Mouse (Mus musculus) CD4-positive, CD25-positive, alpha-beta regulatory T cell, adult 2 months (primary cell): ENCODE results near the gene Atxn7l1.
A peak's percentile ranks its signal among the peaks of the same experiment; 100 is the strongest.

Source experiments
- DNase-seq: peaks from one replicate; pipeline ENCODE4 v3.0.0-alpha.2; 2012; ENCODE audit warnings: low read depth, low spot score

Atxn7l1 gene

GRCm38 (mm10) chr12:33153131-33153530, 5.6 kb downstream of the Atxn7l1 start:
- no peak for DNase-seq

- DNase-seq, result no peak
These were observed 6.4 kb downstream of the Atxn7l1 start for GRCm38 (mm10) chr12:33153850-33154249.

GRCm38 (mm10) chr12:33154732-33155131, 7.2 kb downstream of the Atxn7l1 start:
- DNase-seq, result no peak

GRCm38 (mm10) chr12:33156334-33157018, 9.0 kb downstream of the Atxn7l1 start:
- no peak for DNase-seq

GRCm38 (mm10) chr12:33158256-33158655, 10.8 kb downstream of the Atxn7l1 start:
- DNase-seq, result peak; percentile 79

GRCm38 (mm10) chr12:33160406-33160805, 12.9 kb downstream of the Atxn7l1 start:
- peak; percentile 71 for DNase-seq

GRCm38 (mm10) chr12:33162541-33162940, 15.0 kb downstream of the Atxn7l1 start:
- DNase-seq, result no peak

GRCm38 (mm10) chr12:33164019-33164418, 16.5 kb downstream of the Atxn7l1 start:
- peak; percentile 37 for DNase-seq

GRCm38 (mm10) chr12:33166712-33167111, 19.2 kb downstream of the Atxn7l1 start:
- no peak for DNase-seq

- DNase-seq, result peak; percentile 39
These were observed 20.1 kb downstream of the Atxn7l1 start for GRCm38 (mm10) chr12:33167545-33167944.

- no peak for DNase-seq
These were observed 21.0 kb downstream of the Atxn7l1 start for GRCm38 (mm10) chr12:33168491-33168890.

GRCm38 (mm10) chr12:33169777-33170494, 22.4 kb downstream of the Atxn7l1 start:
- DNase-seq, result peak; percentile 36

GRCm38 (mm10) chr12:33170822-33171221, 23.3 kb downstream of the Atxn7l1 start:
- peak; percentile 62 for DNase-seq

- peak; percentile 13 for DNase-seq
These were observed 25.4 kb downstream of the Atxn7l1 start for GRCm38 (mm10) chr12:33172926-33173325.

GRCm38 (mm10) chr12:33173720-33174141, 26.2 kb downstream of the Atxn7l1 start:
- peak; percentile 57 for DNase-seq

- DNase-seq, result peak; percentile 50
These were observed 26.7 kb downstream of the Atxn7l1 start for GRCm38 (mm10) chr12:33174171-33174570.

GRCm38 (mm10) chr12:33174675-33175357, 27.3 kb downstream of the Atxn7l1 start:
- DNase-seq, result peak; percentile 30

GRCm38 (mm10) chr12:33175621-33176554, 28.4 kb downstream of the Atxn7l1 start:
- peak; percentile 71 for DNase-seq

GRCm38 (mm10) chr12:33176555-33176900, 29.0 kb downstream of the Atxn7l1 start:
- no peak for DNase-seq

GRCm38 (mm10) chr12:33180421-33180820, 32.9 kb downstream of the Atxn7l1 start:
- DNase-seq, result no peak

GRCm38 (mm10) chr12:33181875-33182274, 34.4 kb downstream of the Atxn7l1 start:
- no peak for DNase-seq
